Mouse (Mus musculus): ENCODE measurements at regions not wholly inside any gene's neighbourhood (a gene's known extent, or its start where the extent isn't known, plus 50 kb on each side); places are given as distances from the start of the nearest gene placed in this dataset. TPM values are rescaled to one million over a fixed set of nuclear protein-coding genes. Genes with fewer than 3 reads are reported as not detected.

DNA sequence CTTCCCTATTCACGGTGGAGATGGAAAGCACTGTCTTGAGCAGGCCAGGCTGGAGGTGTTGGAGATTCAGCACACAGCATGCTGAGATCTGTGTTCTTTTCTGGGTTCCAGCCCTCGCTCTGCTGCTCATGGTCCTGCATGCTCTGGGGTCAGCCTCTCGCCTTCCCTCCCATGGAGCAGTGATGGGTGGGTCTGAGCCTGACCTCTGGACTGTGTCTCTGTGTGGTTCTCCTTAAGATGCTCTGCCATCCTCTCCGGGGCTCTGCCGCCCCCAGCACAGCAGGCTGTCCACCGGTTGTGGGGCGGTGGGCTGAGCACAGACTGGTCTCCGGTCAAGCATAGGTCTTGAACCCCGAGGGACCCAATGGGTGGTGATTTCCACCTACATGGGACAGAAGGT is 57.7 kb upstream of the Lemd2 start:
- H3K27me3 ChIP-seq (ENCODE audit: control insufficient read depth, insufficient read depth, low read length): no peaks in the 10 kb centered on the region
- 82% methylated on average over 9 of the region's 9 CpGs for WGBS
- no peak overlapping the region for H3K4me3 ChIP-seq (ENCODE audit: control insufficient read depth in 1 of 2, insufficient read depth in 1 of 2, low read depth in 1 of 2, low read length in 2 of 2)
- peaks cover 5% of the 10 kb centered on the region; the same call in 1 of the 2 replicates for H3K9me3 ChIP-seq (ENCODE audit: control insufficient read depth, low read length)
- no peak overlapping the region for H3K4me2 ChIP-seq (ENCODE audit: low read length)
- H3K36me3 ChIP-seq (ENCODE audit: control insufficient read depth, insufficient read depth, low read length): no peaks in the 10 kb centered on the region
- H3K27ac ChIP-seq (replicated peaks in 1 of 2; ENCODE audit: control insufficient read depth in 1 of 2, insufficient read depth in 1 of 2, low read depth in 2 of 2, low read length in 2 of 2): no peak overlapping the region
- H3K9ac ChIP-seq (ENCODE audit: low read length): no peak overlapping the region
- ATAC-seq (ENCODE audit: insufficient number of reproducible peaks, insufficient read depth, low FRiP score, low read depth): peak; percentile 54
- H3K4me1 ChIP-seq (ENCODE audit: control insufficient read depth in 2 of 2, insufficient read depth in 2 of 2, low read length in 2 of 2): no peaks in the 10 kb centered on the region

DNA sequence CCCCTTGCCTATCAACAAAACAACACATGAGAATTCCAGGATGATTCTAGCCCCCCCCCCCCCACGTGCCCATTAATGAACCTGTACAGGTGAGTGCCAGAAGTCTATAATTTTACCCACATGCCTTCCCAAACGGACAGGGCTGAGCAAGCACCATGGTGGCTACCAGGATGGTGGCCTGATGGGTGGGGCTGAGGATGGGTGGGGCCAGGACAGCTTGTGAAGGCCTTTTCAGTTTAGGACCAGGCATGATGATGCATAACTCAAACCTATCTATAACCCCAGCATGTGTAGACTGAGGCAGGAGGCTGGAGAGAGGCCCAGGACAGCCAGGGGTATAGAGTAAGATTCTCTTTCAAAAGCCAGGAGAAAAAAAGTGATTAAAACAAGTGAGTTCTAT is 57.0 kb upstream of the Lemd2 start:
- H3K9ac ChIP-seq (ENCODE audit: low read length): no peak overlapping the region
- no peaks in the 10 kb centered on the region for H3K27me3 ChIP-seq (ENCODE audit: control insufficient read depth, insufficient read depth, low read length)
- H3K9me3 ChIP-seq (ENCODE audit: control insufficient read depth, low read length): peaks cover 5% of the 10 kb centered on the region; the same call in 1 of the 2 replicates
- H3K36me3 ChIP-seq (ENCODE audit: control insufficient read depth, insufficient read depth, low read length): no peaks in the 10 kb centered on the region
- no peak overlapping the region for H3K4me2 ChIP-seq (ENCODE audit: low read length)
- ATAC-seq (ENCODE audit: insufficient number of reproducible peaks, insufficient read depth, low FRiP score, low read depth): no peak
- H3K27ac ChIP-seq (replicated peaks in 1 of 2; ENCODE audit: control insufficient read depth in 1 of 2, insufficient read depth in 1 of 2, low read depth in 2 of 2, low read length in 2 of 2): no peak overlapping the region
- WGBS: 64% methylated on average over 2 of the region's 2 CpGs
- H3K4me3 ChIP-seq (ENCODE audit: control insufficient read depth in 1 of 2, insufficient read depth in 1 of 2, low read depth in 1 of 2, low read length in 2 of 2): no peak overlapping the region
- no peaks in the 10 kb centered on the region for H3K4me1 ChIP-seq (ENCODE audit: control insufficient read depth in 2 of 2, insufficient read depth in 2 of 2, low read length in 2 of 2)

DNA sequence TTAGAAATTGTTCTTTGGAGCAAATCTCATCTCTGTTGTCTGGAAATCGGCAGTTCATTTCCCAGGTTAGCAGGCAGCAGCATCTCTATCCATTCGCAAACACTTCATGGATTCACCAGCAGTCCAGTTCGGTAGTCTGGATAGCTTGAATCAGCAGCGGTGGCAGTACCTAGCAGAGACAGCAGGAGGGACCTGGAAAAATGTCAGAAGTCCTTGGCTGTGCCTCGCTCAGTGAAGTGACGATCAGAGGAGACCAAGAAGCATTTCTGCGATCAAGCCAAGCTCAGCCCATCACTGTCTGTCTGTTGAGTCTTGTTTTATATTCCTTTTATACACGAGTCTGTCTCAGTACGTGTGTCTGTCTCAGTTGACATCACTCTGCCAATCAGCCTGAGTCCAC is 55.8 kb upstream of the Lemd2 start:
- Histone ChIP-seq H3K27ac (replicated peaks in 1 of 2; ENCODE audit: control insufficient read depth in 1 of 2, insufficient read depth in 1 of 2, low read depth in 2 of 2, low read length in 2 of 2) (no peak overlapping the region), H3K36me3 (ENCODE audit: control insufficient read depth, insufficient read depth, low read length) (no peaks in the 10 kb centered on the region), H3K4me3 (ENCODE audit: control insufficient read depth in 1 of 2, insufficient read depth in 1 of 2, low read depth in 1 of 2, low read length in 2 of 2) (no peak overlapping the region), H3K9me3 (ENCODE audit: control insufficient read depth, low read length) (peaks cover 5% of the 10 kb centered on the region; the same call in 1 of the 2 replicates), H3K27me3 (ENCODE audit: control insufficient read depth, insufficient read depth, low read length) (no peaks in the 10 kb centered on the region), H3K4me2 (ENCODE audit: low read length) (no peak overlapping the region), H3K4me1 (ENCODE audit: control insufficient read depth in 2 of 2, insufficient read depth in 2 of 2, low read length in 2 of 2) (no peaks in the 10 kb centered on the region), H3K9ac (ENCODE audit: low read length) (no peak overlapping the region)
- 78% methylated on average over 9 of the region's 9 CpGs for WGBS
- ATAC-seq (ENCODE audit: insufficient number of reproducible peaks, insufficient read depth, low FRiP score, low read depth): no peak

DNA sequence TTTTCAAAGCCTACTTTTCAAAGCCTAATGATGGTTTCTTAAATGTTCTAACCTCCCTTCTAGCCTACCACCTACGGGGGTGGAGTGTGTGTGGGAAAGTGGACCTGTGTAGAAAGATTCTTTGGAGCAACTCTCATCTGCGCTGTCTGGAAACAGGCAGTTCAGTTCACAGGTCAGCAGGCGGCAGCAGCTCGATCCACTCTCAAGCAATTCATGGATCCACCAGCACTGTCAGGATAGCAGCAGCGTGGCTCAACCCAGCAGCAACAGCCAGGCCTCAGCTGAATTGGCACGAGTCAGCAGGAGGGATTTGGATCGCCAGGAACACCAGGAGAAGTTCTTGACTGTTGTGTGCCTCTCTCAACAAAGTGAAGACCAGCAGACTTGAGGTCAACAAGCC is 53.1 kb upstream of the Lemd2 start:
- Histone ChIP-seq H3K27ac (replicated peaks in 1 of 2; ENCODE audit: control insufficient read depth in 1 of 2, insufficient read depth in 1 of 2, low read depth in 2 of 2, low read length in 2 of 2) (no peak overlapping the region), H3K27me3 (ENCODE audit: control insufficient read depth, insufficient read depth, low read length) (no peaks in the 10 kb centered on the region), H3K36me3 (ENCODE audit: control insufficient read depth, insufficient read depth, low read length) (no peaks in the 10 kb centered on the region), H3K9me3 (ENCODE audit: control insufficient read depth, low read length) (peaks cover 5% of the 10 kb centered on the region; the same call in 1 of the 2 replicates), H3K4me1 (ENCODE audit: control insufficient read depth in 2 of 2, insufficient read depth in 2 of 2, low read length in 2 of 2) (no peaks in the 10 kb centered on the region), H3K9ac (ENCODE audit: low read length) (no peak overlapping the region), H3K4me2 (ENCODE audit: low read length) (no peak overlapping the region), H3K4me3 (ENCODE audit: control insufficient read depth in 1 of 2, insufficient read depth in 1 of 2, low read depth in 1 of 2, low read length in 2 of 2) (no peak overlapping the region)
- no peak for ATAC-seq (ENCODE audit: insufficient number of reproducible peaks, insufficient read depth, low FRiP score, low read depth)
- 35% methylated on average over 7 of the region's 7 CpGs for WGBS

DNA sequence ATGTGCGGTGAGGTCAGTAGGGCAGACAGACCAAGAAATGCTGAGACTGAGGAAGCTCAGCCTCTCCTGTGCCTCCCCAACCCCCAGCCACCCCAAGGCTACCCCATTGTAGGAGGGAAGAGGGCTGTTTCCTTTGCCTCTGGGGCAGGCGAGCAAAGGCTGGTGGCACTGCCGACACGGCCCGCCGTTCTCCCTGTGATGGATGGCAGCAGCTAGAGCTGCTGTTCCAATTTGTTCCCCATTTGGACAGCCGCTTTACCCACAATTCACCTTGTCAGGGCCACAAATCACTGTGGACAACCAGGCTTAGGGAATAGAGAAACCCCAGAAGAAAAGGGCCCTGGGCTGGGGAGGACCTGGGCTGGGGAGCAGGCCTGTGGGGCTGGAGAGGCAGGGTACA is 51.5 kb upstream of the Lemd2 start:
- Histone ChIP-seq H3K27me3 (ENCODE audit: control insufficient read depth, insufficient read depth, low read length) (no peaks in the 10 kb centered on the region), H3K4me3 (ENCODE audit: control insufficient read depth in 1 of 2, insufficient read depth in 1 of 2, low read depth in 1 of 2, low read length in 2 of 2) (no peak overlapping the region), H3K9me3 (ENCODE audit: control insufficient read depth, low read length) (peaks cover 5% of the 10 kb centered on the region; the same call in 1 of the 2 replicates), H3K4me1 (ENCODE audit: control insufficient read depth in 2 of 2, insufficient read depth in 2 of 2, low read length in 2 of 2) (no peaks in the 10 kb centered on the region), H3K27ac (replicated peaks in 1 of 2; ENCODE audit: control insufficient read depth in 1 of 2, insufficient read depth in 1 of 2, low read depth in 2 of 2, low read length in 2 of 2) (no peak overlapping the region), H3K4me2 (ENCODE audit: low read length) (no peak overlapping the region), H3K9ac (ENCODE audit: low read length) (no peak overlapping the region), H3K36me3 (ENCODE audit: control insufficient read depth, insufficient read depth, low read length) (no peaks in the 10 kb centered on the region)
- 79% methylated on average over 7 of the region's 7 CpGs for WGBS
- ATAC-seq (ENCODE audit: insufficient number of reproducible peaks, insufficient read depth, low FRiP score, low read depth): no peak

Small RNA genes in the stretch of these regions (microRNA-seq; reads per million reads assigned to microRNA genes)
- gene Mir7214: not detected
- gene Mir7216: not detected
- not detected for gene Mir7217
- gene Mir7218: not detected

Measured in heart, embryonic 14.5 days (tissue).